Mouse (Mus musculus) heart, adult 18-20 months (tissue): ENCODE data around the gene Carns1. TPM values are rescaled to one million over a fixed set of nuclear protein-coding genes. Genes with fewer than 3 reads are reported as not detected.
A peak's percentile ranks its signal among the peaks of the same experiment; 100 is the strongest.
"Not testable (repeated sequence)": the region's sequence is repeated elsewhere in the genome, so short reads cannot be mapped to it uniquely, and the experiment has no call there.

Experiments
- DNase-seq, 2 experiments: peaks; one replicate each; pipeline ENCODE4 v3.0.0; 2021 to 2022; ENCODE audit warnings: mixed read lengths in 1 of 2
- total RNA-seq, 2 experiments: library from RNA; stranded (reverse); gene quantifications; 2 replicates each; pipeline ENCODE4 v1.2.3; 2021

Carns1 gene
- total RNA-seq, 2 experiments from 2014 or later: 28.3 to 30.5 TPM

DNA sequence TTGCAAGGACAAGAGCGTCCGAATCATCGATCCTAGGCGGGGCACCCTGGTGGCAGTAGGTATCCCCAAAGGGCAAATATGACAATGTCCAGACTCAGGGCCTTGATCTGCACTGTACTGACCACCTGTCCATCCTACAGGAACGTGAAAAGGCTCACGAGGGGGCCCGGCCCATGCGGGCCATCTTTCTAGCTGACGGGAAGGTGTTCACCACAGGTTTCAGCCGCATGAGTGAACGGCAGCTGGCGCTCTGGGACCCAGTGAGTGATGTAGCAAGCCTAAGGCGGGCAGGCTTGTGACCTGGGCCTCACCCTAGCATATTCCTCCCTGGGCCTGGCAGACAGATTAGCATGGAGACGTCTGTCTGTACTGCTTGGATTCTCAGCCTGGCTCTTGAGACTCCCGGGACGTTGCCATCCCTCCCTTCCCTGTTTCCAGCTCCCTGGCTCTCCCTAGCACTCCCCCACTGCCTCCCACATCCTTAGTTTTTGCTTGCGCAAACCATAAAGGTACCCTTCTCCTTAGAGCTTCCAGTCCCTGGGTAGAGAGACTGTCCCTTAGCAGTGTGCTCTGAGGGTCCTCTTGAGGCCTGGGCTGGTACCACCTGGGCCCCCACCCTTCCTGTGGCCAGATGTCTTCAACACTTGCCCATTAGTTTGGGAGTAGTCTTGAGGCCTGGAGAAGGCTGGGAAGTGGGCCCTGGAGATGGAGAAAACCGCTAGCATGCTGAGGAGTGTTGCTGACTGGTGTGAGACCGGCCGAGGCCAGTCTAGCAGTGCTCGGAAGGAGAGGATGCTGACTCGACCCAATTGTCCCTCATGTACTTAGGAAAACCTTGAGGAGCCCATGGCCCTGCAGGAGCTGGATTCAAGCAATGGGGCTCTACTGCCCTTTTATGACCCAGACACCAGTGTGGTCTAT, 24.5 kb downstream of the Carns1 start:
- DNase-seq: no peak

GRCm38 (mm10) chr19:4149764-4150461, 25.4 kb downstream of the Carns1 start:
- no peak for DNase-seq

DNA sequence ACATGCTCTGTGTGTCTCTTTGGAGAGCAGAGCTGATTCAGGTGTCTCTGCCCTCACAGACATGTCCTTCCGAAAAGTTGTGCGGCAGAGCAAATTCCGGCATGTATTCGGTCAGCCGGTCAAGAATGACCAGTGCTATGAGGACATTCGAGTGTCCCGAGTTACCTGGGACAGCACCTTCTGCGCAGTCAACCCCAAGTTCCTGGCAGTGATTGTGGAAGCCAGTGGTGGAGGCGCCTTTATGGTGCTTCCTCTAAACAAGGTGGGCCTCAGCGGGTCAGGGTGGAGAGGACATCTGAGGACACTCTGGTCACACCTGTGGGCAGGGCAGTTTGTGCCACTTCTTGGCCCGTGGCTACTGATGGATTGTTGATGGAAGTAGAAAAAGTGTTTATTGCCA, 26.0 kb downstream of the Carns1 start:
- no peak for DNase-seq

- peak in 1 of 2 experiments; percentile 40 for DNase-seq
Measured at GRCm38 (mm10) chr19:4148819-4149218, 26.5 kb downstream of the Carns1 start.

DNA sequence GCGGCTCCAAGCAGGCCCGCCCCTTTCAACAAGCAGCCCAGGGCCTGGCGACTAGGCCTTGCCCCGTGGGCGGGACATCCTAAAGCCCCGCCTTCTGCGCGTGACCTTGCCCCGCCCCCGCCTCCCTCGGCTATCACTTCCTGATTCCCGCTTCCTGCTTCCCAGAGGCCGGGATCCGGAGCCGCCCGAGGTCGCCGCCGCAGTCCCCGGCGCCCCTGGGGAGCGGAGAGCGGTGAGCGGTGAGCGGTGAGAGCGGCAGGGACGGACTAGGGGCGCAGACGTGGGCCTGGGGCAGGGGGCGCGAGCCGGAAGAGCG, 26.8 kb downstream of the Carns1 start, which contains the start of gene Coro1b:
TSS of gene Coro1b (plus strand) at position 129 of the 316 bp plus-strand sequence.
- DNase-seq: peak; percentile 98 to 99

DNA sequence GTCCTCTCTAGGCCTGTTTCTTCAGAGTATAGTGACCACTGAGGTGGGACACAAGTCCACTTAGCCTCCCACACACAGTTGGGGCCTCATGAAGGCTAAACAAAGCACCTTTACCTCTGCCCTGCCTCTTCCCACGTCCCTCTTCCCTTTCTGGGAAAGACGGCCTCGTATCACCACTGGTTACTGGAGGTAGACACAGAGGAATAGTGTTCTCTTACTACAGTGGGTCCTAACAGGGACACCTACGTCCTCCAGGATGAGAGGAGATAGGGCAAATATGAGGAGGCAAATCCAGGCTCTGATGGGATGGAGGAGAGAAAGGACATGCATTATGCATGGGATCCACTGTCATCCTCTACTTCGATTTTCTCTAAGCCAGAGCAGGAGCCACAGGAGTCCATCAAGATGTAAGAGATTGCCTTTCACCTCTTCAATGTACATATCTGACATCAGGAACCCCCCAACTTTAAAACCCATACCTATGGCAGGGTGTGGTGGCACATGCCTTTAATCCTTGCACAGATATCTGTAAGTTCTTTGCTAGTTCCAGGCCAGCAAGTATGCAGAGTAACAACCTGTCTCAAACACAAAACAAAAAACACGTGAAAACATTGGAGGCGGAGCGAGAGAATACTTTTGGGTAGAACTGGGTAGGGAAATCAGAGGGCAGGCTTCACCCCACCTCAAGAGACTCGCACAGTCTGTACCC, 27.3 kb downstream of the Carns1 start:
- DNase-seq: peak in 1 of 2 experiments; percentile 38

GRCm38 (mm10) chr19:4147022-4147405, 28.3 kb downstream of the Carns1 start:
- DNase-seq: peak in 1 of 2 experiments; percentile 57

DNA sequence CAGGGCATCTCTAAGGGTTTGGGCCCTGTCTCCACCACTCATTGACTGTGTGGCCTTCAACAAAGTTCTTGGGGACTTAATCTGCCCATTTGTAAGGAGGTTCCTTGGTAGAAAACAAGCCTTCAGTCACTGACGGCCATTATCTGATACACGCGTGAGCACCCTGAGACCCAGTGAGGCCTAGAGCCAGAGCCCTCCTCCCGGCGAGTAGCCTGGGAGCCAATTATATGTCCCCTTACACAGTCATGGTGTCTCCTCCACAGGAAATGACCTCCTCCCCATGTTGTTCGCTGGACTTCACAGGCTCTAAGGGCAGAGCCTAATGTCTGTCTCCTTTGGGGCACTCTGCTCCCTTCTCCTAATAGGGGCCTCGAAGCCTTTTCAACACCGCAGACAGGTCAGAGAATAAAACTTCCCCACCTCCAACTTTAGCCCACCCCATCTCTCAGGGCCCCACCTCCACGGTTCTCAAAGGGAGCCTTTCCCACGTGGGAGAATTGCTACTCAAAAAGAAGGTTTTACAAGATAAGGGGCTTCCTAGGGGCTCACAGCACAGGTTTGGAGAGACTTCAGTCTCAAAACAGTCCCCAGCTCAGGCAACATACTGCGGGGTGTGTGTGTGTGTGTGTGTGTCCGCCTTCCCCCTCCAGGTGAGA, 28.8 kb downstream of the Carns1 start:
- DNase-seq: no peak

GRCm38 (mm10) chr19:4145936-4146335, 29.3 kb downstream of the Carns1 start:
- DNase-seq: no peak

DNA sequence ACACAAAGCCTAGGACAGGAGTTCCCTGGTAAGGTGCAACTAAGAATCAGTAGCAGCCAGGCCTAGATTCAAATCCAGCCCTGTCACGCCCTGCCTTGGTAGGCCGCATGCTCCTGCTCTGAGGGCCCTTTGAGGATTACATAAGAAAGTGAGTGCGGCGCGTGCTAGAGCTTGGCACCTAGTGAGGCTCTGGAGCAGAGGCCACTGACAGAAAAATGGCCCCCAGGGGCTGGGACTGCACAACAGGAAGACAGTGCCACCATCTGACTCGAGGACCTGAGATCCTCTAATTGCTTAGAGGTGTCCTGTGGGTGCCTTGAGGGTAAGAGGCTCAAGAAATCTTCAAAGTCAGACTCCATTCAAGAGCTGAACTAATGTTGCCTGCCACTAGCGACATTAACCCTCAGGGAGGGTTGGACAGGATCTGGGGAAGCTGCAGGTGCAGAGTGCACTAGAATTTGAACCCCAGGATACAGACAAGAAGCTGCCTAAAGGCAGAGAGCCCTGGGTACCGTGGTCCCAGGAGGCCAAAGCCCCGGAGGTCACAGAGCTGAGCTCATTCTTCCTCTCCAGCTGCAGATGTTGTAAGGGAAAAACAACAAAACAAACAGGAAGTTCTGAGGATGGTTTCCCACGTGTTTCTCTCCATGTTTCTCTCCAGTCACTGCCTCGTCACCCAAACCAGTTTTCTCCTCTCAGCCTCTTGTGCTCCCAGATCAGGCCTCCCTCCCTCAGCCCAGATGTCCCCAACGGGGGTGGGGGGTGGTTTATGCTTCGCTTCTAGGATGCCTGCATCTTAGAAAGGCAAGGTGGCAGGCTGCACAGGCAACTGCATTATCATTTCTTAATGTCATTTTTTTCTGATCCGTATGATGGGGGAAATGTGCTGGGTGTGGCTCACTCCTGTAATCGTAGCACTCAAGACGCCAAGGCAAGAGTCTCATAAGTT, 30.5 kb downstream of the Carns1 start:
- DNase-seq: peak; percentile 49 to 74

- no peak for DNase-seq
Measured at GRCm38 (mm10) chr19:4143759-4144268, 31.5 kb downstream of the Carns1 start, which contains the start of gene Cabp4. Gene Cabp4 (minus strand): TSS chr19:4144033.

GRCm38 (mm10) chr19:4142416-4143173, 32.7 kb downstream of the Carns1 start:
- no peak for DNase-seq

DNA sequence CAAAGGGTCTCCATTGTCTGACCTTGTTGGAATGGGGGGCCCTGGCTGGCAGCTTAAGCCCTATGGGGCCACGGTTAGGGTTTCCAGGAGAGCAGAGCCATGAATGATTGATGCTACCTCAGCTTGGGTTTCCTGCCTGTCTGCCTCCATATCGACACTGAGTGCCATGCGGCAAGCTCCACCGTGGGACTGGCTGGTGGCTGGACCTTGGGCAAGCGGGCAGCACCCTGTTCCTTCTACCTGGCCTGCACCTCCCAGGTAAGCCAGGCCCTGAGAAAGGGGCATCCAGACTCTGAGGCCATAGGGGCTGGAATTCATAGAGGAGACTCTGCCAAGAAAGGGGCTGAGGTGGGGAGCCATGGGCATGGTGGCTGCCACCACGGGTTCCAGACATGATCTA, 35.1 kb downstream of the Carns1 start:
- no peak for DNase-seq

- no peak for DNase-seq
Measured at GRCm38 (mm10) chr19:4139446-4139845, 35.8 kb downstream of the Carns1 start, which contains the start of gene Gpr152. Gene Gpr152 (plus strand): TSS chr19:4139787.

DNA sequence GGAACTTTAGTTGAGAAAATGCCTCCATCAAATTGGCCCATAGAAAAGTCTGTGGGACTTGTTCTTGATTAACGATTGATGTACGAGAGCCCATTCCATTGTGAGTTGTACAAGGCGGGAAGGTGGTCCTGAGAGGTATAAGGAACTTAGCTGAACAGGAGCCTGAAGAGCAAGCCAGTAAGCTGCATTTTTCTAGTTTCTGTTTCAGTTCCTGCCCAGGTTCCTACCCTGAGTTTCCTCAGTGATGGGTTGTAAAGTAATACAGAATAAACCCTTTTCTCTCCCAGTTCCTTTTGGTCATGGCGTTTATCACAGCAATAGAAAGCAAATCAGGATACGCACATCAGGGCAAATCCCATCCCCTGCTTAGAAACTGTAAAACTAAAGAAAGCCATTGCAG, 37.4 kb downstream of the Carns1 start:
- no peak for DNase-seq

DNA sequence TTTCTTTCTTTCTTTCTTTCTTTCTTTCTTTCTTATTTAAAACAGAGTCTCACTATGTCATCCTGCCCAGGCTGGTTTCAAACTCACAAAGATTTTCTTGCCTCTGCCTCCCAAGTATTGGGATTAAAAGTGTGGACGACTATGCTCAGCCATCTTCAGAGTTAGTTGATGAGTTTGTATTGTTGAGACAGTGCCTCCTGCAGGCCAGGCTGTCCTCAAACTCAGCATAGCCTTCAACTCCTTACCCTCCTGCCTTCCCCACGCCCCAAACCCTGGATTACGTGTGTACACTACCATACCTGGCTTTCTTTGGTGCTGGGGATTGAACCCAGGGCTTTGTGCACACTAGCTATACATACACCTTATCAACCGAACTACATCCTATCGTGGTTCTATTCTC, 38.8 kb downstream of the Carns1 start:
- DNase-seq: no peak

DNA sequence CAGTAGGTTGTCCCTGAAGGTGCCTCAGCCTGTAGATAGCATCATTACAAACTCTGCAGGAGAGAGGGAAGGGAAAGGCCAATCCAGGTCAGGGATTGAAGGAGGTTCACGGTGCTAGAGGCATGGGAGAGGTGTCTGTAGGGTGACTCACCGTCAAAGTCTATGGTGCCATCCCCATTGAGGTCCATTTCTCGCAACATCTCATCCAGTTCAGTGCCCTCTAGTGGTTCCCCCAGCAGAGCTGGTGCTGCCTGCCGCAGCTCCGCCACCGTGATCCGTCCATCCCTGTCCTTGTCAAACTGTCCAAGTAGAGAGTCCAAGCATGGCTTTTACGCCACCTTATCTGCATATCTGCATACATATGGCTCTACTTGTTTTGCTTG, 39.3 kb downstream of the Carns1 start:
- DNase-seq: not testable (repeated sequence)

DNA sequence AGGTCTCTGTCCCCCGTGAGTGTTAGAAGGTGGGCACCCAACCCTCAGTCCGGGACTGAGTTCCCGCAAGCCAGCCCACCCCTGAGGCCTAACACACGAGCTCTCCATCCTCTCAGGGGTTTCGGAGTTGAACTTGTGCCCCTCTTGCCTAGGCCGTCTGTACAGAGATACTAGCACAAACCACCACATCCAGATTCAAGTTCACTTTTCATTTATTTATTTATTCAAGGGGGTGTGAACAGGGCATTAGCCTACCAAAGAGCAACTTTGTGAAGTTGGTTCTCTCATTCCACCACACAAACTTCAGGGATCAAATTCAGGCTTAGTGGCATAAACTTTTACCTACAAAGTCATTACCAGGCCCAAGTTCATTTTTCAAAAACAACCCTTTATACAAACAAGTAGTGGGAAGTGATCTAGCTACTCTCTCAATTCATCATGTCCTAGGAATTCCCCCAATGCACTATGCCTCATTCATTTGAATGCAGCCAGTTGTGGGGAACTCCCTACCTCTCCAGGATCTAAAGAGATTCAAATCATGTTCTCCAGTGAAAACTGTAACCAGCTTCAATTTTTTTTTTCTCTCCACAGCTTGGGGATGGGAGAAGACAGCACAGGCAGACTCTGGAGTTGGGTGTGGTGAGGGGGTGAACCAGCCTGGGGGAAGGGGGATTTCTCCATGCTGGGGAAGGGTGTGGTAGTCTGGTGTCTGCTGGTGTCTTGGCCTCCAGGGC, 39.9 kb downstream of the Carns1 start:
- DNase-seq: not testable (repeated sequence)

GRCm38 (mm10) chr19:4134354-4134753, 40.9 kb downstream of the Carns1 start:
- no peak for DNase-seq
